Mouse (Mus musculus) heart, embryonic 16.5 days (tissue): ENCODE measurements around the gene Dctpp1. TPM values are rescaled to one million over a fixed set of nuclear protein-coding genes. Genes with fewer than 3 reads are reported as not detected.

Source experiments
- ATAC-seq: fragments of 200-750 bp; cut with Nextera tagmentation; replicated peaks from 2 replicates; pipeline ENCODE4 v1.8.0; 2017; ENCODE audit warnings: moderate number of reproducible peaks; ENCODE audit not compliant: insufficient read depth, low FRiP score; ENCODE audit errors: extremely low read depth
- H3K27ac ChIP-seq: fragments of 300-500 bp; sonication (generic); 2 replicates; pipeline ENCODE4 v1.5.1; 2014; ENCODE audit warnings: mild to moderate bottlenecking, low read length, control low read depth, moderate library complexity
- H3K27me3 ChIP-seq: fragments of 300-500 bp; sonication (generic); 2 replicates; pipeline ENCODE4 v1.6.1; 2014; ENCODE audit warnings: low read length, mixed read lengths; ENCODE audit not compliant: control insufficient read depth, insufficient read depth
- H3K36me3 ChIP-seq: fragments of 300-500 bp; sonication (generic); 2 replicates; pipeline ENCODE4 v1.6.1; 2014; ENCODE audit not compliant: control insufficient read depth, insufficient read depth
- H3K4me1 ChIP-seq: fragments of 300-500 bp; sonication (generic); 2 replicates; pipeline ENCODE4 v1.6.1; 2014; ENCODE audit warnings: low read length, mixed read lengths; ENCODE audit not compliant: control insufficient read depth, insufficient read depth
- H3K4me2 ChIP-seq: fragments of 300-500 bp; sonication (generic); 2 replicates; pipeline ENCODE4 v1.6.1; 2014; ENCODE audit warnings: low read depth, mild to moderate bottlenecking, control low read depth, low read length
- H3K4me3 ChIP-seq: fragments of 300-500 bp; sonication (generic); 2 replicates; pipeline ENCODE4 v1.5.1; 2014; ENCODE audit warnings: mild to moderate bottlenecking, control low read depth, low read length
- H3K9ac ChIP-seq: fragments of 300-500 bp; sonication (generic); 2 replicates; pipeline ENCODE4 v1.6.1; 2014; ENCODE audit warnings: low read length, control low read depth
- H3K9me3 ChIP-seq: fragments of 300-500 bp; sonication (generic); replicated peaks from 2 replicates; pipeline ENCODE4 v1.6.1; 2016; ENCODE audit warnings: low read length; ENCODE audit not compliant: control insufficient read depth
- WGBS: fragments of 180-500 bp; shearing (Covaris S2); extraction: QIAGEN DNeasy Blood & Tissue Kit; methylation state at CpG from one replicate; pipeline ENCODE4 v1.1.7; 2014; 5-methylcytosine and 5-hydroxymethylcytosine counted together
- polyA plus RNA-seq: library from polyadenylated mRNA; unstranded; fragments of >200 nt; fragmentation: Nextera tagmentation; extraction: Ambion mirVana; gene quantifications from 2 replicates; pipeline ENCODE4 v1.2.1, GENCODE M21; 2015

The Dctpp1 gene
- polyA plus RNA-seq, 1 experiment from 2014 or later, result 129 TPM

DNA sequence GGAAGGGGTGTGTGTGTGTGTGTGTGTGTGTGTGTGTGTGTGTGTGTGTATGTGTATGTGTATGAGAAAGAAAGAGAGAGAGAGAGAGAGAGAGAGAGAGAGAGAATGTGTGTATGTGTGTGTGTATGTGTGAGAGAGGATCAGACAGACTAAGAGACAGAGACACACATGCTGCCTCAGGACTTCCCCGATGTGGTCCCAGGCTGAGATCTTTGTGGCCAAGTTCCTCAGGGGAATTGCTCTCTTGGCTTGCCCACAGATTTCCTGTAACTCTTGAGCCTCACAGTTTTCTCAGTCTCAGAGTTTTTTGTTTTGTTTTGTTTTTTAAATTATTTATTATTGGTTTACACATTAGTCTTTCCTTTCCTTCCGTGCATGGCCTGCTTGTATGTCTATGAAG is 28.8 kb upstream of the Dctpp1 start:
- no peak overlapping the region for H3K9ac ChIP-seq
- WGBS, result 73% methylated on average over 2 of the region's 2 CpGs
- no peak for ATAC-seq
- no peak overlapping the region for H3K4me3 ChIP-seq
- no peak overlapping the region for H3K4me2 ChIP-seq
- H3K4me1 ChIP-seq, result no peaks in the 10 kb centered on the region
- H3K36me3 ChIP-seq, result no peaks in the 10 kb centered on the region
- no peaks in the 10 kb centered on the region for H3K27me3 ChIP-seq
- H3K9me3 ChIP-seq, result peaks cover 14% of the 10 kb centered on the region
- H3K27ac ChIP-seq, result no peak overlapping the region

DNA sequence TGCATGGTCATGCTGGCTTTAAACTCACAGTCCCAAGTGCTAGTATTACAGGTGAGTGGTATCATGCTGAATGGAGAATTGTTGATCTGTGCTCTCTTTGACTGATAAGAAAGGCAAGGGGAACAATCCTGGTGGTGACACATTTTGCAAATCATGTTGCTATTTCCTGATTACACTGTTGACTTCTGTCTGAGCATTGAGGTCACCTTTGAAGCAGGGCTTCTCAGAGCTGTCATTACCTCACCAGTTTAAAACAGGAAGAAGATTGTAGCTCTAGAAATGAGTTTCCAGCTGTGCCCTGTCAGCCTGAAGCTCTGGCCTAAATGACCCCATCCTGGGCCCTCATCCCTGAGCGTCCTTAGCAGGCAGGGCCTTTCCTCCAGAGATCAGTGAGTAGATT is 27.4 kb upstream of the Dctpp1 start:
- ATAC-seq, result no peak
- Histone ChIP-seq H3K27ac (no peak overlapping the region), H3K9ac (no peak overlapping the region), H3K9me3 (peaks cover 14% of the 10 kb centered on the region), H3K4me3 (no peak overlapping the region), H3K27me3 (no peaks in the 10 kb centered on the region), H3K36me3 (no peaks in the 10 kb centered on the region), H3K4me2 (no peak overlapping the region), H3K4me1 (no peaks in the 10 kb centered on the region)
- 78% methylated on average over 1 of the region's 1 CpGs for WGBS

DNA sequence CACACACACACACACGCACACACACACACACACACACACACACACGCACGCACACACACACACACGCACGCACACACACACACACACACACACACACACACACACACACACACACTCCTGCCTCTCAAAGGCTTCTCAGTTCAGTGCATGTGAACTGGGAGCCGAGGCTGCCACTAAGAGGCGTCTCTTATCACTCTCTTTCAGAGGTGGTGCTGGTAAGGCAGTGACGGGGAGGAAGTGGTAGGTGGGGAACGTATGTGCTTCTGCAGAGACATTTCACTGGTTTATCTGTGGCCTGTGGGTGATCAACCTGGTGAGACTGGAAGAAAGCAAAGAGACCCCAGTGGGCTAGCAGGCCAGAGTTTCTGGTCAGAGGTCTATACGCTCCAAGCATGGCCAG is 24.6 kb upstream of the Dctpp1 start:
- ATAC-seq, result no peak; the same call in 1 of the 2 replicates

GRCm38 (mm10) chr7:127282190-127282589 is 21.7 kb upstream of the Dctpp1 start:
- ATAC-seq, result no peak
- H3K4me3 ChIP-seq, result no peak overlapping the region
- H3K9me3 ChIP-seq, result 0 out of 2 replicates have a peak, but pooled peaks cover 3% of the 10 kb centered on the region
- no peak overlapping the region for H3K9ac ChIP-seq
- H3K27me3 ChIP-seq, result no peaks in the 10 kb centered on the region
- WGBS, result 45% methylated on average over 2 of the region's 2 CpGs
- H3K36me3 ChIP-seq, result no peaks in the 10 kb centered on the region
- H3K4me2 ChIP-seq, result no peak overlapping the region
- H3K4me1 ChIP-seq, result no peaks in the 10 kb centered on the region
- H3K27ac ChIP-seq, result no peak overlapping the region; the same call in 1 of the 2 replicates

More for the DNA sequence above, 24.6 kb upstream of the Dctpp1 start:
- Histone ChIP-seq H3K4me2 (no peak overlapping the region), H3K36me3 (no peaks in the 10 kb centered on the region), H3K4me1 (no peaks in the 10 kb centered on the region), H3K4me3 (no peak overlapping the region), H3K27me3 (no peaks in the 10 kb centered on the region), H3K9ac (no peak overlapping the region), H3K27ac (no peak overlapping the region), H3K9me3 (peaks cover 14% of the 10 kb centered on the region)
- 47% methylated on average over 6 of the region's 10 CpGs for WGBS

DNA sequence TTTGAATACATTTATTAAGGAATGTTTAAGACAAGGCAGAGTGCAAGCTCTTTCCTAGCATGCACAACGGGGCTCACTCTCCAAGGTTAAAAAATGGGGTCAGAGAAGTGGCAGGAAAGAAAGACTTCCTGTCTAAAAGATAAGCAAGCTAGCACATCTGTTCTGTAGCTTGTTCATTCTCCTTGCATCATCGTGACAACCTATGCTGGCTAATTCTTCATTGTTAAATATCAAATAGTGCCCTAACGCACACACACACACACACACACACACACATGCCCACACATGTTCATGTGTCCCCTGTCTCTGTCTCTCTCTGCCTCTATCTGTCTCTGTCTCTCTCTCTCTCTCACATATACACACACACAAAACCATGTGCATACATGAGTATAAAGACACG is 20.6 kb upstream of the Dctpp1 start:
- Histone ChIP-seq H3K4me3 (no peak overlapping the region), H3K9ac (no peak overlapping the region), H3K9me3 (no peaks in the 10 kb centered on the region), H3K27me3 (no peaks in the 10 kb centered on the region), H3K27ac (no peak overlapping the region), H3K4me2 (no peak overlapping the region), H3K36me3 (no peaks in the 10 kb centered on the region), H3K4me1 (no peaks in the 10 kb centered on the region)
- WGBS, result 33% methylated on average over 4 of the region's 4 CpGs
- no peak for ATAC-seq

DNA sequence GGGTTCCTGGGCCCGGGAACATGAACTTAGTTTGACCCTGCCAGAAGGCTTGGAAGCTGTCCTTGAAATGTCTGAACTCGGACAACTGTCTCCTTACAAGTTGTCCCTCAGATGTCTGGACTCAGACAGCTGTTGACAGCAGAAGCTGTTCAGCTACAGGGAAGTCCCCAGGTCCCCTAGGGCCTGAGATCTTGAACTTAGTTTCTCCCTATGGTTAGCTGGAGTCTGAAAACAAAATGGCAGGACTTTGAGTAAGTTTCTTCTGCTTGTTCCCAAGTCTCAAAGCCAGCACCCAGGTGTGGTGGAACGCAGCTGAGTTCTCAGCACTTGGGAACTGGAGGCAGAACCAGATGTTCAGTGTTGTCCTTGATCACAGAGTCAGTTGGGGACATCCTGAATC is 19.6 kb upstream of the Dctpp1 start:
- 38% methylated on average over 3 of the region's 3 CpGs for WGBS
- no peak overlapping the region for H3K4me2 ChIP-seq
- no peak overlapping the region for H3K4me3 ChIP-seq

GRCm38 (mm10) chr7:127278311-127278710 is 17.8 kb upstream of the Dctpp1 start:
- WGBS, result 20% methylated on average over 8 of the region's 8 CpGs
- Histone ChIP-seq H3K36me3 (no peaks in the 10 kb centered on the region), H3K4me2 (no peak overlapping the region), H3K4me3 (no peak overlapping the region), H3K4me1 (peaks cover 2% of the 10 kb centered on the region; the same call in 1 of the 2 replicates), H3K27ac (no peak overlapping the region), H3K9ac (no peak overlapping the region), H3K27me3 (no peaks in the 10 kb centered on the region), H3K9me3 (no peaks in the 10 kb centered on the region)
- ATAC-seq, result no peak

More for the DNA sequence above, 19.6 kb upstream of the Dctpp1 start:
- H3K27ac ChIP-seq, result no peak overlapping the region; the same call in 1 of the 2 replicates
- H3K9ac ChIP-seq, result no peak overlapping the region
- H3K4me1 ChIP-seq, result no peaks in the 10 kb centered on the region
- no peaks in the 10 kb centered on the region for H3K9me3 ChIP-seq
- ATAC-seq, result no peak; the same call in 1 of the 2 replicates
- H3K27me3 ChIP-seq, result no peaks in the 10 kb centered on the region
- H3K36me3 ChIP-seq, result no peaks in the 10 kb centered on the region

DNA sequence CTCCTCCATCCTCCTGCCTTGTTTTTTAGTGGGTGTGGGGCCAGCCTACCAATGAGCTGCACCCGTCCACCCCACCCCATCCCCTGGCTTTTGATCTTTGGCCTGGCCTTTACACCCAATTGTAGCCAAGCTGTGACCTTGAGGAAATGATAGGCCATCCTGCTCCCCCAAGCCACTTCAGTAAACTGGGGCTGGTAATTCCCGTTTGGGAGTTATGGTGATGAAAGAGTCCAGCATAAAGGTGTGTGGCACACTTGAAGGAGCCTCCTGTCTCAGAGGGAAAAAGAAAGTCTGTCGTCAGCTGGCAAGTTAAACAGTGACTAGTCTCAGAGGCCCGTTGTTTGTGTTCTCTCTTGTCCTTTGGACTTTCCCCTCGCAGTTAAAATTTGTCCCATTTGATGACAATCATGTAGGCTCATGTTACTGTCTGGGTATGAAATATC is 16.0 kb upstream of the Dctpp1 start:
- no peak for ATAC-seq

GRCm38 (mm10) chr7:127273925-127274789 is 13.6 kb upstream of the Dctpp1 start, which contains the start of gene Sephs2:
Gene Sephs2, minus strand, starts transcription at chr7:127274055.
- H3K9ac ChIP-seq, result peak within 1 kb of the TSS; percentile 91
- 2% methylated on average over 39 of the region's 39 CpGs for WGBS
- H3K4me1 ChIP-seq, result peaks cover 13% of the 10 kb centered on the region
- H3K27me3 ChIP-seq, result no peaks in the 10 kb centered on the region
- no peaks in the 10 kb centered on the region for H3K9me3 ChIP-seq
- H3K4me3 ChIP-seq, result peak within 1 kb of the TSS; percentile 82
- H3K4me2 ChIP-seq, result peak within 1 kb of the TSS; percentile 92
- H3K27ac ChIP-seq, result peak within 1 kb of the TSS; percentile 89
- H3K36me3 ChIP-seq, result peaks cover 14% of the 10 kb centered on the region
- peak; percentile 88 for ATAC-seq

More for the DNA sequence above, 16.0 kb upstream of the Dctpp1 start:
- no peak overlapping the region for H3K9ac ChIP-seq
- H3K4me1 ChIP-seq, result peaks cover 13% of the 10 kb centered on the region
- 63% methylated on average over 5 of the region's 5 CpGs for WGBS
- H3K36me3 ChIP-seq, result peaks cover 5% of the 10 kb centered on the region; the same call in 1 of the 2 replicates
- no peak overlapping the region for H3K27ac ChIP-seq
- H3K4me3 ChIP-seq, result no peak overlapping the region
- H3K27me3 ChIP-seq, result no peaks in the 10 kb centered on the region
- H3K4me2 ChIP-seq, result no peak overlapping the region
- H3K9me3 ChIP-seq, result no peaks in the 10 kb centered on the region
